Mouse (Mus musculus): ENCODE data around the gene Srd5a1. TPM values are rescaled to one million over a fixed set of nuclear protein-coding genes. Genes with fewer than 3 reads are reported as not detected.
"Not testable (repeated sequence)": the region's sequence is repeated elsewhere in the genome, so short reads cannot be mapped to it uniquely, and the experiment has no call there.

Srd5a1 gene
- polyA plus RNA-seq, 1 experiment from 2014 or later: 27.9 TPM

GRCm38 (mm10) chr13:69638108-69638626 lies 26.9 kb upstream of the Srd5a1 start:
- WGBS: 87% methylated on average over 6 of the region's 6 CpGs
- no peak overlapping the region for H3K9ac ChIP-seq

GRCm38 (mm10) chr13:69637657-69638056 lies 26.4 kb upstream of the Srd5a1 start:
- Histone ChIP-seq H3K9me3 (no peaks in the 10 kb centered on the region), H3K27ac (replicated peaks) (no peak overlapping the region), H3K4me3 (no peak overlapping the region), H3K4me2 (no peak overlapping the region), H3K9ac (no peak overlapping the region), H3K36me3 (peaks cover 60% of the 10 kb centered on the region), H3K27me3 (no peaks in the 10 kb centered on the region), H3K4me1 (replicated peaks) (no peaks in the 10 kb centered on the region)
- no peak for ATAC-seq (ENCODE audit: low FRiP score, low read depth)
- WGBS: 89% methylated on average over 9 of the region's 9 CpGs

More at GRCm38 (mm10) chr13:69638108-69638626, 26.9 kb upstream of the Srd5a1 start:
- no peak overlapping the region for H3K4me3 ChIP-seq
- H3K27ac ChIP-seq (replicated peaks): no peak overlapping the region
- H3K4me2 ChIP-seq: no peak overlapping the region
- peaks cover 57% of the 10 kb centered on the region for H3K36me3 ChIP-seq
- no peaks in the 10 kb centered on the region for H3K9me3 ChIP-seq
- H3K4me1 ChIP-seq (replicated peaks): no peaks in the 10 kb centered on the region
- no peaks in the 10 kb centered on the region for H3K27me3 ChIP-seq
- no peak for ATAC-seq (ENCODE audit: low FRiP score, low read depth)

GRCm38 (mm10) chr13:69636816-69637215 lies 25.6 kb upstream of the Srd5a1 start:
- ATAC-seq (ENCODE audit: low FRiP score, low read depth): no peak
- H3K4me1 ChIP-seq (replicated peaks): no peaks in the 10 kb centered on the region
- WGBS: 92% methylated on average over 6 of the region's 6 CpGs
- H3K36me3 ChIP-seq: peaks cover 68% of the 10 kb centered on the region
- H3K27ac ChIP-seq (replicated peaks): no peak overlapping the region
- no peak overlapping the region for H3K4me2 ChIP-seq
- H3K9ac ChIP-seq: no peak overlapping the region
- no peak overlapping the region for H3K4me3 ChIP-seq
- H3K9me3 ChIP-seq: no peaks in the 10 kb centered on the region
- H3K27me3 ChIP-seq: no peaks in the 10 kb centered on the region

GRCm38 (mm10) chr13:69636375-69636774 lies 25.1 kb upstream of the Srd5a1 start:
- no peak for ATAC-seq (ENCODE audit: low FRiP score, low read depth)
- Histone ChIP-seq H3K9me3 (no peaks in the 10 kb centered on the region), H3K4me2 (no peak overlapping the region), H3K27me3 (no peaks in the 10 kb centered on the region), H3K27ac (replicated peaks) (no peak overlapping the region), H3K4me1 (replicated peaks) (no peaks in the 10 kb centered on the region), H3K4me3 (no peak overlapping the region), H3K9ac (no peak overlapping the region), H3K36me3 (peaks cover 73% of the 10 kb centered on the region)
- 95% methylated on average over 3 of the region's 3 CpGs for WGBS

- not testable (repeated sequence) for H3K27me3 ChIP-seq; H3K4me2 ChIP-seq; H3K27ac ChIP-seq (replicated peaks); H3K9me3 ChIP-seq; ATAC-seq (ENCODE audit: low FRiP score, low read depth); H3K4me3 ChIP-seq; H3K4me1 ChIP-seq (replicated peaks); H3K9ac ChIP-seq
- peaks cover 78% of the 10 kb centered on the region for H3K36me3 ChIP-seq
- WGBS: 97% methylated on average over 7 of the region's 7 CpGs
Measured at GRCm38 (mm10) chr13:69635836-69636235, 24.6 kb upstream of the Srd5a1 start.

- Histone ChIP-seq H3K36me3 (peaks cover 82% of the 10 kb centered on the region), H3K4me1 (replicated peaks) (no peaks in the 10 kb centered on the region), H3K27me3 (no peaks in the 10 kb centered on the region), H3K4me2 (no peak overlapping the region), H3K9me3 (no peaks in the 10 kb centered on the region), H3K9ac (no peak overlapping the region), H3K4me3 (no peak overlapping the region), H3K27ac (replicated peaks) (no peak overlapping the region)
- 96% methylated on average over 2 of the region's 2 CpGs for WGBS
- no peak for ATAC-seq (ENCODE audit: low FRiP score, low read depth)
Measured at GRCm38 (mm10) chr13:69633988-69634387, 22.7 kb upstream of the Srd5a1 start.

- Histone ChIP-seq H3K4me1 (replicated peaks) (no peaks in the 10 kb centered on the region), H3K27ac (replicated peaks) (no peak overlapping the region), H3K4me2 (no peak overlapping the region), H3K9ac (no peak overlapping the region), H3K9me3 (no peaks in the 10 kb centered on the region), H3K36me3 (peaks cover 85% of the 10 kb centered on the region), H3K27me3 (no peaks in the 10 kb centered on the region), H3K4me3 (no peak overlapping the region)
- 73% methylated on average over 9 of the region's 9 CpGs for WGBS
- ATAC-seq (ENCODE audit: low FRiP score, low read depth): no peak
Measured at GRCm38 (mm10) chr13:69633551-69633950, 22.3 kb upstream of the Srd5a1 start.

GRCm38 (mm10) chr13:69631659-69632058 lies 20.4 kb upstream of the Srd5a1 start:
- no peak for ATAC-seq (ENCODE audit: low FRiP score, low read depth)
- H3K4me3 ChIP-seq: no peak overlapping the region
- H3K9me3 ChIP-seq: no peaks in the 10 kb centered on the region
- H3K4me1 ChIP-seq (replicated peaks): no peaks in the 10 kb centered on the region
- 83% methylated on average over 4 of the region's 4 CpGs for WGBS
- no peak overlapping the region for H3K9ac ChIP-seq
- H3K36me3 ChIP-seq: peaks cover 98% of the 10 kb centered on the region
- H3K27me3 ChIP-seq: no peaks in the 10 kb centered on the region
- H3K27ac ChIP-seq (replicated peaks): no peak overlapping the region
- H3K4me2 ChIP-seq: no peak overlapping the region

GRCm38 (mm10) chr13:69631111-69631510 lies 19.9 kb upstream of the Srd5a1 start:
- no peaks in the 10 kb centered on the region for H3K4me1 ChIP-seq (replicated peaks)
- WGBS: 73% methylated on average over 3 of the region's 3 CpGs
- ATAC-seq (ENCODE audit: low FRiP score, low read depth): no peak

GRCm38 (mm10) chr13:69630576-69630975 lies 19.3 kb upstream of the Srd5a1 start:
- H3K27me3 ChIP-seq: no peaks in the 10 kb centered on the region
- no peak overlapping the region for H3K4me3 ChIP-seq
- H3K4me1 ChIP-seq (replicated peaks): no peaks in the 10 kb centered on the region
- no peak overlapping the region for H3K27ac ChIP-seq (replicated peaks)
- no peaks in the 10 kb centered on the region for H3K9me3 ChIP-seq
- 70% methylated on average over 8 of the region's 8 CpGs for WGBS
- H3K9ac ChIP-seq: no peak overlapping the region
- H3K36me3 ChIP-seq: peaks cover 98% of the 10 kb centered on the region
- no peak for ATAC-seq (ENCODE audit: low FRiP score, low read depth)
- H3K4me2 ChIP-seq: no peak overlapping the region

More at GRCm38 (mm10) chr13:69631111-69631510, 19.9 kb upstream of the Srd5a1 start:
- Histone ChIP-seq H3K36me3 (peaks cover 98% of the 10 kb centered on the region), H3K4me2 (no peak overlapping the region), H3K27ac (replicated peaks) (no peak overlapping the region), H3K4me3 (no peak overlapping the region), H3K9ac (no peak overlapping the region), H3K9me3 (no peaks in the 10 kb centered on the region), H3K27me3 (no peaks in the 10 kb centered on the region)

- Histone ChIP-seq H3K9me3 (no peaks in the 10 kb centered on the region), H3K4me1 (replicated peaks) (no peaks in the 10 kb centered on the region), H3K27ac (replicated peaks) (no peak overlapping the region), H3K4me3 (no peak overlapping the region), H3K27me3 (no peaks in the 10 kb centered on the region), H3K9ac (no peak overlapping the region), H3K36me3 (peaks cover 87% of the 10 kb centered on the region), H3K4me2 (no peak overlapping the region)
- no peak for ATAC-seq (ENCODE audit: low FRiP score, low read depth)
- 94% methylated on average over 3 of the region's 3 CpGs for WGBS
Measured at GRCm38 (mm10) chr13:69627941-69628340, 16.7 kb upstream of the Srd5a1 start.

- Histone ChIP-seq H3K9me3 (no peaks in the 10 kb centered on the region), H3K36me3 (peaks cover 75% of the 10 kb centered on the region), H3K4me1 (replicated peaks) (no peaks in the 10 kb centered on the region), H3K4me3 (no peak overlapping the region), H3K27me3 (no peaks in the 10 kb centered on the region), H3K9ac (no peak overlapping the region), H3K27ac (replicated peaks) (no peak overlapping the region), H3K4me2 (no peak overlapping the region)
- WGBS: 90% methylated on average over 3 of the region's 3 CpGs
- no peak for ATAC-seq (ENCODE audit: low FRiP score, low read depth)
Measured at GRCm38 (mm10) chr13:69624510-69624909, 13.3 kb upstream of the Srd5a1 start.

- Histone ChIP-seq H3K9me3 (no peaks in the 10 kb centered on the region), H3K4me2 (no peak overlapping the region), H3K4me1 (replicated peaks) (no peaks in the 10 kb centered on the region), H3K4me3 (no peak overlapping the region), H3K9ac (no peak overlapping the region), H3K27me3 (no peaks in the 10 kb centered on the region), H3K36me3 (peaks cover 75% of the 10 kb centered on the region), H3K27ac (replicated peaks) (no peak overlapping the region)
- ATAC-seq (ENCODE audit: low FRiP score, low read depth): no peak
- WGBS: 75% methylated on average over 5 of the region's 5 CpGs
Measured at GRCm38 (mm10) chr13:69623843-69624242, 12.6 kb upstream of the Srd5a1 start.

All from hindbrain, embryonic 15.5 days (tissue).